Mouse (Mus musculus) T-helper 1 cell (primary cell): ENCODE measurements around the gene Ube2e1.
"Not testable (repeated sequence)": the region's sequence is repeated elsewhere in the genome, so short reads cannot be mapped to it uniquely, and the experiment has no call there.

Experiments
- in situ Hi-C: fragments of 300-600 bp; cut with MboI, MseI; formaldehyde crosslinking; loops from one replicate; pipeline ENCODE4 v1.15.1; 2025; ENCODE audit warnings: high pct_unique_total_duplicates

The Ube2e1 gene

DNA sequence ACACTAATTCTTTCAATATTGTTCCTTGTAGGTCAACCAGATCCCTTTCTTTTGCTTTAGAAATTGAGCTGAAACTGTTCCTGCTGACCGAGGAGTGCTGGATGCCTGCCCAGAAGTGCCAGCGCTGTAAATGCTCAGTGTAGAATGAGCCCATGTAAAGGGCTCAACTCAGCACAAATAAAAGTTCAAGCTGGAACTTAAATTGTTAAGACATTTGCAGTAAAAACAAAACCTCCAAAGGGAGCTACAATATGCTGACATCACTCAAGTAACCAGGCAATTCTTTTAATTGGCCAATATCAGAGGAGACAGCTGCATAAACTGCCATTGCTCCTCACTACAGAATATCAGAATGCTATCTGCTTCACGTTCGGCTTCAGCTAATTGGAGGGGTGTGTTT lies 68.2 kb downstream of the Ube2e1 start:
- in situ Hi-C loops: loop anchor here (10.0 kb wide), 1 partner anchor 1879 kb away; no protein-coding TSS in a partner anchor

DNA sequence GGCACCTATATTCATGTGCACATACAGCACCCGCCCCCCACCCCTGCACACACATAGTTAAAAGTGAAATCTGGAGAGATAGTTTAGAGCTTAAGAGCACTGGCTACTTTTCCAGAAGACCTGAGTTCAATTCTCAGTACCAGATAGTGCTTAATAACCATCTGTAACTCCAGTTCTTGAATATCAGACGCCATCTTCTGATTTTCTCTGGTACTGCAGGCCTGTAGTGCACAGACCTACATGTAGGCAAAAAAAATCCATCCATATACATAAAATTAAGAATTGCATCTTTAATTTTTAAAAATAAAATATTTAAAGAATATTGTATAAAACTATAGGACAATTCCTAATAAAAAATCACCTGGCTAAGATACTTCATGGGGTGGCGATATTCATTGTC lies 70.5 kb downstream of the Ube2e1 start:
- in situ Hi-C loops: loop anchor here (10.0 kb wide), 1 partner anchor 1876 kb away; no protein-coding TSS in a partner anchor

DNA sequence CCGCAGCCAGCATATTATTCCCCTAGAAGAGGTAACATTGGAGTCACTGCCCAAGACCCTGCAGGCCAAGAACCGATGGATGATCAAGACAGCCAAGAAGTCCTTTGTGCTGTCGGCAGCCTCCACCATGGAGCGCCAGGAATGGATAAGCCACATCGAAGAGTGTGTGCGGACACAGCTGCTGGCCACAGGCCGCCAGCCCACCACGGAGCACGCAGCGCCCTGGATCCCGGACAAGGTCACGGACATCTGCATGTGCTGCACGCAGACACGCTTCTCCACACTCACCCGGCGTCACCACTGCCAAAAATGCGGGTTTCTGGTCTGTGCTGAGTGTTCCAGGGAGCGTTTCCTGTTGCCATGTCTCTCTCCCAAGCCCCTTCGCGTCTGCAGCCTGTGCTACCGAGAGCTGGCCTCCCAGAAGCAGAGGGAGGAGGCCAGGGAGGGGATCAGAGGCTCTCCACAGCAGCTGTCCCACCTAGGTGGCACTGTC lies 89.0 kb downstream of the Ube2e1 start:
- in situ Hi-C loops: no loop called here

DNA sequence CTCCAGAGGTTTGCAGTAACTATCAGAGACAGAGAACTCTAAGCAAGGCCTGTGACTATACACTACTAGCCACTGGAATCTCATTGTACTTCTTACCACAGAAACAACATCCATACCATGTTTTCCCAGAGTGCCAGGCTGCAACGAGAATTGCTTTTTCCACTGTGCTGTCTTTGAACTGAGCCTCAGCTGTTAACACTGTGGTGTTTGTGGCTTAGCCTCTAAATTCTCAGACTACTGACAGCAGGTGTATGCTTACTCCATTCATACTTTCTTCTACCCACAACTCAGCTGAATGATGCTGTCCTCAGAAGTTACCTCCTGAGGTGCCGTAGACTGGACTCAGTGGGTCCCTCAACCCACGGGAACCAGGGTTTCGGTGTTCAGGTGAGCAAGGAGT lies 89.9 kb downstream of the Ube2e1 start:
- in situ Hi-C loops: no loop called here

DNA sequence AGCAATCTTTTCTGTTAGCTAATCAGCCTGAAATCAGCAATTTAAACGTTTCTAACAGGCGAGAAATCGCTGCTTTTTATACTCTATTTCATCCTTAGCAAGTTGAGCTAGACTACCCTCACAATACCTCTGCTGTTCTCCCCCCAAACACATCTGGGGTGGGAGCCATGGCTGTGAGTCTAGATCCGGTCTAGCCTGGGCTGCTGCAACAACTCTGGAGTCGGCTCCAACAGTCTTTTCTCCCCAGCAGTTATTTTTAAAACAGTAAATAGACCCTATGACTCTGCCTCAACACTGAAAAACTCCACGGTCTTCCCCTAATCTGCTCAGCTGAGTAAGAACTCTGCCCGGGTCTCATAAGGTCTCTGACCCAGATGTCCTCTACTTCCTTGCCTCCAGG lies 91.5 kb downstream of the Ube2e1 start:
- in situ Hi-C loops: no loop called here

DNA sequence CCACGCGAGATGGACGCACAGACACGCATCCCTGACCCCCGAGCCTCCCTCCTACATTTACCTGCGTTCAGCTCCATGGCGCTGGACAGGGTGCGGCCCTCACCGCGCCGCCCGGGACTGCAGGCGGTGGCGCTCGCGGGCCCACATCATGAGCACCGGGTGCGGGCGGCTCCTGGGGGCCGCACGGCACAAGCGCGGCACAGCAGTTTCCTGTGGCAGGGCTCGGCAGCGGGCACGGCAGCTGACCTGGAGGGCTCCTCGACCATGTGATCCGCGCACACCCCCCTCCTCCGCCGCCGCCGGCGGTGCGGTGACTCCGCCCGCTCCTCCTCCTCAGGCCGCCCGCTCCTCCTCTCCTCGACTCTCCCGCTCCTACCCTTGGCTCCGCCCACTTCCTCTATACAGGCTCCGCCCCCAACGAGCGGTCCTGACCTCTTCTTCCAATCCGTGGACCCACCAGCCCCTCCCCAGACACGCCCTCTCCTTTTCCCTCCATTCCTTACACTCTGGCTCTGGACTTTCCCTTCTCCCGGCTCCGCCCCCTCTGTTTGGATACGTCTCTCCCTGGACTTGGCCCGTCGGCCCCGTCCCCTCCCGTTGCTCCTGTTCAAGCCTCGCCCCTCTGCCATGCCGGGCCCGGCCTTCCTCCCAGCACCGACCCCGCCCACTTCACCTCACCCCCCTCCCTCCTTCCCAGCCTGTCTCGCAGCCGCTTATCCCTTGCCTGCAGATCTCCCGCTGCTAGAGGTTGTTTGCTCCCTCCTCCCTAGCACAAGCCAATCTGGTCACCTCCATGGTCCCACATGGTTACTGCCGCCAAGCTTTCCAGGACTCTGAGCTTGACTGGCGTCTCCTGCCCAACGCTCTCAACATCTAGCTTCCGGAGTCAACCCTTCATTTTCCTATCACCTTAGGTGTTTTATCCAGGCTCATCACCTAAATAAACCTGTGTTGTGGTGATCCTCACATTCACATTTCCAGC lies 92.6 kb downstream of the Ube2e1 start, which contains the start of gene Nr1d2:
Nr1d2 (minus strand) TSS at position 378 of the 982 bp plus-strand sequence.
- in situ Hi-C loops: no loop called here

DNA sequence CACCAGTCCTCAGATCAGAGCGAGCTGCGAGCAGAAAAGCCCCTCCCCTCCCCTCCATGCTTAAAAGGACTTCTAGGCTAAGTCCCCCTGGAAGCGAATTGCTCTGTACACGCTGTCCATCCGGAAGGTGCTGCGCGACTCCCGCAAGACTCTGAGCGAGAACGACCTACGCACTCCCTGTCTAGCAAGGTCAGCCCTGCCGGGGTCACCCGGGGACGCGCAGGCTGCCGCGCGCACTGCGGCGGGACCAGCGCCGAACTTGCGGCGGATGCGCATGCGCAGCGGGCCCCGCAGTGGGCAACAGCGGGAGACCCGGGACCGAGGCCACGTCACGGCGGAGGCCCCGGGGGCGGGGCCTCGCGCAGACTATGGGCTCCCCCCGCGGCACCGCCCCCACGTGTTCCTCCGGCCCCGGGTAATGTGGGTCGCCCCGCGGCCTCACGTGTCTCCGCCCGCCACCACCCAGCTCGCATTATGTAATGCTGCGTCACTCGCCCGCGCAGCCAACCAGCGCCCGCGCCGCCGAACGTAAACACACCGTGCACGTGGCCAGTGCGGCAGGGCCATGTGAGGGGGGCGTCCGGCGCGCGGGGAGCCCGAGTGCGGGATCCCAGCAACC lies 93.4 kb downstream of the Ube2e1 start:
- in situ Hi-C loops: no loop called here

DNA sequence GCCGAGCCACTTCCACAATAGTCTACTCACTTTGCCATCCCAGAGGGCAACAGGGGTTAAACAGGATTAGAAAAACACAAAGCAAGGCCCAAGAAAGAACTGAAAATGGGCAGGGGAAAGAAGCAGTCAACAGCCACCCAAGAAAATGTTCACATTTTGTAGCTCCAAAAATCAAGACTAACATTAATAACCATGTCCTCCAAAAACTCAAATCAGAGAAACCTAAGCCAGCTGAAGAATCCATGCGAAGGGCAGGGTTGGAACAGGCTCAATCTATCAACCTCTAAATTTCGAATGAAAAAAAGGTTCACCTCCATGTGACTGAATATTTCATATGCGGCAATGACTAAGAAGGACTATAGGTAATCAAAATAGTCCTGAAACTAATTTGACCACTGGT lies 94.3 kb downstream of the Ube2e1 start:
- in situ Hi-C loops: no loop called here

DNA sequence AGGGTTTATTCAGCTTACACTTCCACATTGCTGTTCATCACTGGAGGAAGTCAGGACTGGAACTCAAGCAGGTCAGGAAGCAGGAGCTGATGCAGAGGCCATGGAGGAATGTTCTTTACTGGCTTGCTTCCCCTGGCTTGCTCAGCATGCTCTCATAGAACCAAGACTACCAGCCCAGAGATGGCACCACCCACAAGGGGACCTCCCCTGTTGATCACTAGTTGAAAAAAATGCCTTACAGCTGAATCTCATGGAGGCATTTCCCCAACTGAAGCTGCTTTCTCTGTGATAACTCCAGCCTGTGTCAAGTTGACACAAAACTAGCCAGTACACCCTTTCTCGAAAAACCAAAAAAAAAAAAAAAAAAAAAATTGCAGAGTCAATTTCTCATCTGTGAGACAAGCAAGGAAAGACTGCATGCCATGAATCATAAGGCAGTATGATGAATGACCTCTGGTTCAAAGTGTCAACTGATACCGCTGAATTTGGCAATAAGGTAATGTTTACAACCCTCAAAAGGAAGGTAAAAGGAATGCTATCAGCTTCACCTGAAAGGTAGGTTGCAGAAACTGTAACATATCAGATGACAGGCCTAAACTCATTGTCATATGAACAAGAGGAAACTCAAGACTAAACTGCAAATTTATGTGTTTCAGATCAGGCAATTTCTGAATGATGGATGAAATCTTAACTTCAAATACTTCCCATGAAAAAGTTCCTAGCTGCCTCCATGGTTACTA lies 95.0 kb downstream of the Ube2e1 start:
- in situ Hi-C loops: not testable (repeated sequence)

DNA sequence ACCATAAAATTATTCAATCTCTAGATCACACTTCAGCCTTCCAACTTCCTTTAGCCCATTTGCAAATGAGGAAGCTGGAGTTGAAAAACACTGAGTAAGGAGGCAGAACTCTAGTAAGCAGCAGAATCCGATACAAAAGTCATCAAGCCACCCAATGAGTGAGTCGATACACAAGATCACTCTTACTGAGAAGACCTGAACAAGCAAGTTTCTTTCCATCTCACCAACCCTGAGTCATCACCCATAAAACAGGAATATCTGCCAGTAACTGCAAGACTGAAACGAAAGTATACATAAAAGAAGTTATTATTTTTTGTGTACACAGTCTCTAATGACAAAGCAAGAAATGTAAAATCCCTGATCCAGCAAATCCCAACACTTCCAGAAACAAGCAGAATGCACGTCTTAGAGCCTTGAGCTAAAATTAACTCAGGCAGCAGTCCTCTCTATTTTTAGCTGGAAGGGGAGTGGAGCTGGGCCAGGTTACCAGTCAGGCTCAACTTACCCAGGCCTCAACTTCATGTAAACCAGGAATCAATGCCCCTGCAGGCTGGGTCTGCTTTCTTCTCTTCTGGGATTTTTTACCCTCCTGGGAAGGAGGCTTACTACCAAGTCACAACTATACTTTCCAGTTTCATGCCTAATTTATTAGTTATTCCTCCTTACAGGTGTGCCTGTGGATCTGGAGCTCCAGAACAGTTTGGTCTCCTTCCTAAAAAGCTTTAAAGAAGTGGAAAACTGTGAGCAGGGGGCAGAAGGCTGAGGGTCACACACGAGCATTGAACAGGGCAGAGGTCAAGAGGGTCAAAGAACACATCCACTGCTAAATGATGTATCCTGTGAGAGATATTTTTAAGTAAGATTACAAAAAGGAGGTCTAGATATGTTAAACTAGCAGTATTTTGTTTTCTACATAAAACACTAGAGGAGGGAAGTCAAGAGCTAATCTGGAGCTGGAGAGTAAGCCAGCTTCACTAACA lies 97.4 kb downstream of the Ube2e1 start:
- in situ Hi-C loops: no loop called here

DNA sequence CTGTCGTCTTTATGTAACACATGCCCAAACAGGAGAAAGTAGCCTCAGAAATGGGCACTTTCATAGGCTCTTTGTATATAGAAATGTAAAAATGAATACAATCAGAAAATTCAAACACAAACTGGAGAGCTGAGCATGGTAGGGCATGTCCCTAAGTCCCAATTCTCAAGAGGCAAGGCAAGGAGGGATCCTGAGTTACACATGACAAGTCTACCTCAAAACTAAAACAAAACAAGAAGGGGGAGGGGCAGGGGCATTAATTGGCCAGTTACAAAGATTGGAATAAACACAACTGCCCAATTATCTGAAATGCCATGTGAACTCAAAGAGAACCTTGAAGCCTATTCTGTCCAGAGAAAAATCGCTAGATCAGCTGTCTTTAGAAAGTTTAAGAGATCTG lies 98.6 kb downstream of the Ube2e1 start:
- in situ Hi-C loops: no loop called here
